Mouse (Mus musculus): ENCODE measurements around the gene Zc3h4. TPM values are rescaled to one million over a fixed set of nuclear protein-coding genes. Genes with fewer than 3 reads are reported as not detected.

Gene Zc3h4
- 6.5 TPM for polyA plus RNA-seq (2014; fragmentation: Illumina TruSeq; extraction: RNeasy Lipid Tissue Mini Kit (QIAGEN cat#74804); ENCODE audit: low replicate concordance)

DNA sequence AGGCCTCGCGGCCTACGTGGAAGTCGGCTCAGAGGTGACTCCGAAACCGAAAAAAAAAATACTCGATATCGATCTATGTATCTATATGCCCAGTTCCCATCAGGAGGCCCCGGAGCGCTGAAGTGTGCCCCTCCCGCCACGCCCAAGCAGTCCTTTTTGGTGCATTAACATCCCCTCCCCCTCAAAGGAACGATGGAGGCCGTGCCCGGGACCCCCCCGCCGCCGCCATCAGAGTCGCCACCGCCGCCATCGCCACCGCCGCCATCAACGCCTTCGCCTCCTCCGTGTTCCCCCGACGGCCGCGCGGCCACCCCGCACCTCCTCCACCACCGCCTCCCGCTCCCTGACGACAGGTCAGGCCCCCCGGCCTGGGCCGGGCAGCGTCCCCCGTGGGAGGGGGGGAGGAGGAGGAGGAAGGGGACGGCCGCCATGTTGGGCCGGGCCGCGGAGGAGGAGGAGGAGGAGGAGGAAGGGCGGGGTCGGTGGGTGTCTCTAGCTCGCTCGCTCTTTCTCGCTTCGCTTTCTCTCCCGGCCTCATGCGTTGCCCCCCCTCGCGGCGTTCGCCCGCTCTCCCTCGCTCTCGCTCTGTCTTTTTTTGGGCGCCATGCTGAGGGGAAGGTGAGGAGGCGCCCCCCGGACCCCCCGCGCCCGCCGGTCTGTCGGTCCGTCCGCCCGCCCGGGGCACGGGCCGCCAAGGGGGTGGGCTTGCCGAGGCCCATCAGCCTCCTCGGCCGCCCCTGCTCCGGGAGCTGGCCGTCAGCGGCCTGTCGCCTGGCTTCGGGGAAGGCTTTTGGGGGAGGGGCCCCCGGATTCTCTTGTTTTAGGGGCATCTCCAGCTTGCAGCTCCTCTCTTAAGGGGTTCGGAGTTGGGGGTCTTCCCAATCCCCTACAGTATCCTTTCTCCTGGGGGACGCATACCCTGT lies at the start of gene Zc3h4:
TSS of gene Zc3h4 (plus strand) at position 222 of the 923 bp plus-strand sequence.

DNA sequence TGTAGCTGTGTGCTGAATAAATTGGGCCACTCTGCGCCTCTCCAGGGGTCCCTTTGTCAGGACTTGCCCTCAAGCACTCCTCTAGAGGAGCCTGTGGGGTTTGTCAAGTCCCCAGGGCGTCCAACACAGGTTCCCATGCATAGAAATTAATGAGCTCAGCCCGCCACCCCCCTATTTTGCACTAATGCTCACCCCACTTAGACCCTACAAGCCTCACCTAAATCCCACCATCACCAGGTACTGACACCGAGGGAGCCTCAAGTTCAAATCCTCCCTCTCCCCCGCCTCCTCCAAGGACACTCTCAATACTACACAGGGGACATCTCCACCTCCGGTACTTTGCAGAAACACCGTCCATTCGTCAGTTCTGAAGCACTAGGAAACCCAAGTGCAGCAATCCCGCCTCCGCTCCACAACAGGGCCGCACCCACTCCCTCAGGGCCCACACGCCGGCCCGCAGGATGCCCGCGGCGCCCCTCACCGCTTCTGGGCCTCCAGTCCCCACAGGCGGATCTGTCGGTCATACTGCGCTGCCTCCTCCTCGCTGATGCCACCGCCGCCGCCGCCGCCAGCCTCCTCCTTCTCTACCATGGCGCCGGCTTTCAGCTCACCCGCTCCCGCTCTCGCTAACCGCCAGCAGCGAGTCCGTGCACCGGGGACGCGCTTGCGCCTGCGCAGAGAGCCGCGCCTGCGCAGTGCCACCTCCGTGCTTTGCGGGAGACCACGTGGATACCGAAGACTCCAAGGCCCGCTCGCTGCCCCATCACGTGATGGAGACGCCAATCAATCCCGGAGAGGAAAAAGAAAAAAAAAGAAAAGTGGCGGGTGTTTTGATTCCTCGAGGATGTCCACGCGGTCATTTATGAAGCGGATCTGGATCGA lies 13.3 kb upstream of the Zc3h4 start, which contains the start of gene Sae1:
TSS of gene Sae1 (minus strand) at position 647 of the 882 bp plus-strand sequence.

DNA sequence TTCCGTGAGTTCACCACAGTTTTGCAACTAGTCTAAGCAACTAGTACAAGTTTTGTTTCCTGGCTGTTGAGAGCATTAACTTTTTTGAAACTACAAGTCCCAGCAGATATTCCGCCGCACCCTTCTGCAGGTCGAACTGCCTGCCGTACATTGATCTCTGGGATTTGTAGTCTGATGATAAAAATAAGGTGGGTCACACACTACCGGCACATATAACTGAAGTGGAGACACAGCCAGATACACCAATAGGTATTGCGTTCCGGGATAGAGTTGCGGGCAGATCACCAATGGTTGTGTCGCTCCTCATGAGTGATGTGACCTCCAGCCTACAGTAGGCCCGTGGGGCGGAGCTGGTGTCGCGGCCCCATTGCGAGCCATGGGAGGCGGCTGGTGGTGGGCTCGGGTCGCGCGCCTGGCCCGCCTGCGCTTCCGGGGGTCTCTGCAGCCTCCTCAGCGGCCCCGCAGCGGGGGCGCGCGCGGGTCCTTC lies 51.9 kb downstream of the Zc3h4 start, which contains the start of gene Tmem160:
TSS of gene Tmem160 (plus strand) at position 193 of the 487 bp plus-strand sequence.

DNA sequence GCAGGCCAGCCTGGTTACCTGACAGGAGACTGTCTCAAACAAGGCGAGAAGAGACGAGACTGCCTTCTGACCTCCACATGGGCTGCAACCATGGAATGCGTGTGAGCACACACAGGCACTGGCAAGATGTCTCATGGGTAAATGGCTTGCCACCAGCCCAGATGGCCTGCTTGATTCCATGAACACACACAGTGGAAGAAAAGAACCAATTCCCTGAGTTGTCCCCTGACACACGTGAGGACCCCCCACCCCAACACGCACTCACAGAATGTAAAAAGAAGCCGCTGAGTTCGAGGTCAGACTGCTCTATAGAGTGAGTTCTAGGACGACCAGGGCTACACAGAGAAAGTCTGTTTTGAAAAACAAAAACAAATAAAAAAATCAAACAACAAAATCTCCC lies 76.9 kb downstream of the Zc3h4 start, which contains the start of gene Npas1:
TSS of gene Npas1 (minus strand) at position 101 of the 400 bp plus-strand sequence.

Other genes starting within 250 kb of the Zc3h4 start
- gene Meis3, start 225.8 kb upstream of the Zc3h4 start, polyA plus RNA-seq (2014; fragmentation: Illumina TruSeq; extraction: RNeasy Lipid Tissue Mini Kit (QIAGEN cat#74804); ENCODE audit: low replicate concordance), result not detected
- gene Dhx34, start 178.9 kb upstream of the Zc3h4 start, polyA plus RNA-seq (2014; fragmentation: Illumina TruSeq; extraction: RNeasy Lipid Tissue Mini Kit (QIAGEN cat#74804); ENCODE audit: low replicate concordance), result 0.11 TPM
- gene C5ar2, start 156.8 kb upstream of the Zc3h4 start, polyA plus RNA-seq (2014; fragmentation: Illumina TruSeq; extraction: RNeasy Lipid Tissue Mini Kit (QIAGEN cat#74804); ENCODE audit: low replicate concordance), result 0.30 TPM
- 1.9 TPM for gene C5ar1, start 141.4 kb upstream of the Zc3h4 start, polyA plus RNA-seq (2014; fragmentation: Illumina TruSeq; extraction: RNeasy Lipid Tissue Mini Kit (QIAGEN cat#74804); ENCODE audit: low replicate concordance)
- 1.6 TPM for gene Inafm1, start 127.3 kb upstream of the Zc3h4 start, polyA plus RNA-seq (2014; fragmentation: Illumina TruSeq; extraction: RNeasy Lipid Tissue Mini Kit (QIAGEN cat#74804); ENCODE audit: low replicate concordance)
- gene Ccdc9, start 114.1 kb upstream of the Zc3h4 start, polyA plus RNA-seq (2014; fragmentation: Illumina TruSeq; extraction: RNeasy Lipid Tissue Mini Kit (QIAGEN cat#74804); ENCODE audit: low replicate concordance), result 8.5 TPM
- not detected for gene Bbc3, start 92.5 kb upstream of the Zc3h4 start, polyA plus RNA-seq (2014; fragmentation: Illumina TruSeq; extraction: RNeasy Lipid Tissue Mini Kit (QIAGEN cat#74804); ENCODE audit: low replicate concordance)
- 48.0 TPM for gene Sae1, start 13.1 kb upstream of the Zc3h4 start, polyA plus RNA-seq (2014; fragmentation: Illumina TruSeq; extraction: RNeasy Lipid Tissue Mini Kit (QIAGEN cat#74804); ENCODE audit: low replicate concordance)
- not detected for gene Tmem160, start 51.9 kb downstream of the Zc3h4 start, polyA plus RNA-seq (2014; fragmentation: Illumina TruSeq; extraction: RNeasy Lipid Tissue Mini Kit (QIAGEN cat#74804); ENCODE audit: low replicate concordance)
- gene Npas1, start 76.8 kb downstream of the Zc3h4 start, polyA plus RNA-seq (2014; fragmentation: Illumina TruSeq; extraction: RNeasy Lipid Tissue Mini Kit (QIAGEN cat#74804); ENCODE audit: low replicate concordance), result not detected
- gene Arhgap35, start 214.1 kb downstream of the Zc3h4 start, polyA plus RNA-seq (2014; fragmentation: Illumina TruSeq; extraction: RNeasy Lipid Tissue Mini Kit (QIAGEN cat#74804); ENCODE audit: low replicate concordance), result 5.0 TPM